Mouse (Mus musculus) lung, embryonic 16.5 days (tissue): ENCODE results near the gene Flvcr1. TPM values are rescaled to one million over a fixed set of nuclear protein-coding genes. Genes with fewer than 3 reads are reported as not detected.
A peak's percentile ranks its signal among the peaks of the same experiment; 100 is the strongest.
"Not testable (repeated sequence)": the region's sequence is repeated elsewhere in the genome, so short reads cannot be mapped to it uniquely, and the experiment has no call there.

Experiments
- ATAC-seq: fragments of 200-750 bp; cut with Nextera tagmentation; 2 replicates; pipeline ENCODE4 v1.8.0; 2017; ENCODE audit warnings: low read depth, mild to moderate bottlenecking, moderate library complexity
- H3K27ac ChIP-seq: fragments of 300-500 bp; sonication (generic); 2 replicates; pipeline ENCODE4 v1.5.1; 2014; ENCODE audit warnings: mild to moderate bottlenecking, control low read depth, low read length
- H3K27me3 ChIP-seq: fragments of 300-500 bp; sonication (generic); 2 replicates; pipeline ENCODE4 v1.6.1; 2014; ENCODE audit warnings: low read depth, low read length, mixed read lengths; ENCODE audit not compliant: control insufficient read depth, insufficient read depth
- H3K36me3 ChIP-seq: fragments of 300-500 bp; sonication (generic); 2 replicates; pipeline ENCODE4 v1.6.1; 2014; ENCODE audit warnings: low read length; ENCODE audit not compliant: control insufficient read depth, insufficient read depth
- H3K4me1 ChIP-seq: fragments of 300-500 bp; sonication (generic); replicated peaks from 2 replicates; pipeline ENCODE4 v1.6.1; 2014; ENCODE audit warnings: low read length, mixed read lengths; ENCODE audit not compliant: control insufficient read depth, insufficient read depth
- H3K4me2 ChIP-seq: fragments of 300-500 bp; sonication (generic); 2 replicates; pipeline ENCODE4 v1.6.1; 2014; ENCODE audit warnings: low read depth, low read length, control low read depth
- H3K4me3 ChIP-seq: fragments of 300-500 bp; sonication (generic); 2 replicates; pipeline ENCODE4 v1.5.1; 2014; ENCODE audit warnings: mild to moderate bottlenecking, low read length, control low read depth
- H3K9ac ChIP-seq: fragments of 300-500 bp; sonication (generic); 2 replicates; pipeline ENCODE4 v1.6.1; 2014; ENCODE audit warnings: low read length, control low read depth
- H3K9me3 ChIP-seq: fragments of 300-500 bp; sonication (generic); 2 replicates; pipeline ENCODE4 v1.6.1; 2016; ENCODE audit warnings: low read length; ENCODE audit not compliant: control insufficient read depth
- WGBS: fragments of 180-500 bp; shearing (Covaris S2); extraction: QIAGEN DNeasy Blood & Tissue Kit; methylation state at CpG from one replicate; pipeline ENCODE4 v1.1.7; 2014; 5-methylcytosine and 5-hydroxymethylcytosine counted together
- polyA plus RNA-seq: library from polyadenylated mRNA; unstranded; fragments of >200 nt; fragmentation: Nextera tagmentation; extraction: Ambion mirVana; gene quantifications from 2 replicates; pipeline ENCODE4 v1.2.1, GENCODE M21; 2015

Flvcr1 gene
- polyA plus RNA-seq, 1 experiment from 2014 or later, result 3.6 TPM

- no peak; the same call in none of the 2 replicates for ATAC-seq
- H3K4me3 ChIP-seq, result peak overlapping the region; percentile 60
- no peaks in the 10 kb centered on the region for H3K27me3 ChIP-seq
- H3K9me3 ChIP-seq, result no peaks in the 10 kb centered on the region
- WGBS, result 1% methylated on average over 69 of the region's 69 CpGs
- H3K4me2 ChIP-seq, result peak overlapping the region; percentile 94
- H3K36me3 ChIP-seq, result no peaks in the 10 kb centered on the region
- peak overlapping the region; percentile 45; the same call in 1 of the 2 replicates for H3K27ac ChIP-seq
- peak overlapping the region; percentile 70 for H3K9ac ChIP-seq
- peaks cover 16% of the 10 kb centered on the region for H3K4me1 ChIP-seq
Observed at GRCm38 (mm10) chr1:191025016-191026012, 644 bp downstream of the Flvcr1 start.

DNA sequence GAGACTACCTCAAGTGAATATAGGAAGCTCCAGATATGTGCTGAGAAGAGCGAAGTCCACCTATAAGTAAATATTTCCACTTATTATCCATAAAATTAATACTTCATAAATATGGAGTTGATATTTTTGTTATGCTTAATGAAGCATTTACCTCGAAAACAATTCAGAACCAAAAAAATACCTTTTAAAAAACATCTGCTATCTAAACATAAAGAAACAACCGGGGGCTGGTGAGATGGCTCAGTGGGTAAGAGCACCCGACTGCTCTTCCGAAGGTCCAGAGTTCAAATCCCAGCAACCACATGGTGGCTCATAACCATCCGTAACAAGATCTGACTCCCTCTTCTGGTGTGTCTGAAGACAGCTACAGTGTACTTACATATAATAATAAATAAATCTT lies 2.2 kb downstream of the Flvcr1 start:
- not testable (repeated sequence) for ATAC-seq, H3K27ac ChIP-seq
- 94% methylated on average over 5 of the region's 6 CpGs for WGBS

GRCm38 (mm10) chr1:191023140-191023539 lies 2.8 kb downstream of the Flvcr1 start:
- H3K27me3 ChIP-seq, result no peaks in the 10 kb centered on the region
- WGBS, result 53% methylated on average over 2 of the region's 2 CpGs

More for the DNA sequence above, 2.2 kb downstream of the Flvcr1 start:
- H3K4me3 ChIP-seq, H3K4me2 ChIP-seq, H3K27me3 ChIP-seq, H3K9ac ChIP-seq, H3K36me3 ChIP-seq, H3K9me3 ChIP-seq: not testable (repeated sequence)
- peaks cover 16% of the 10 kb centered on the region for H3K4me1 ChIP-seq

GRCm38 (mm10) chr1:191021016-191021415 lies 4.9 kb downstream of the Flvcr1 start:
- H3K27me3 ChIP-seq, result no peaks in the 10 kb centered on the region
- H3K4me2 ChIP-seq, result no peak overlapping the region
- H3K4me1 ChIP-seq, result peaks cover 9% of the 10 kb centered on the region
- ATAC-seq, result no peak
- H3K36me3 ChIP-seq, result peaks cover 2% of the 10 kb centered on the region; the same call in 1 of the 2 replicates
- H3K9ac ChIP-seq, result no peak overlapping the region
- 90% methylated on average over 7 of the region's 7 CpGs for WGBS
- no peak overlapping the region for H3K4me3 ChIP-seq
- no peak overlapping the region for H3K27ac ChIP-seq
- H3K9me3 ChIP-seq, result no peaks in the 10 kb centered on the region

More at GRCm38 (mm10) chr1:191023140-191023539, 2.8 kb downstream of the Flvcr1 start:
- Histone ChIP-seq H3K4me1 (peaks cover 16% of the 10 kb centered on the region), H3K27ac (no peak overlapping the region), H3K9me3 (no peaks in the 10 kb centered on the region), H3K9ac (no peak overlapping the region), H3K4me3 (no peak overlapping the region), H3K36me3 (peaks cover 2% of the 10 kb centered on the region; the same call in 1 of the 2 replicates), H3K4me2 (no peak overlapping the region)
- ATAC-seq, result no peak

DNA sequence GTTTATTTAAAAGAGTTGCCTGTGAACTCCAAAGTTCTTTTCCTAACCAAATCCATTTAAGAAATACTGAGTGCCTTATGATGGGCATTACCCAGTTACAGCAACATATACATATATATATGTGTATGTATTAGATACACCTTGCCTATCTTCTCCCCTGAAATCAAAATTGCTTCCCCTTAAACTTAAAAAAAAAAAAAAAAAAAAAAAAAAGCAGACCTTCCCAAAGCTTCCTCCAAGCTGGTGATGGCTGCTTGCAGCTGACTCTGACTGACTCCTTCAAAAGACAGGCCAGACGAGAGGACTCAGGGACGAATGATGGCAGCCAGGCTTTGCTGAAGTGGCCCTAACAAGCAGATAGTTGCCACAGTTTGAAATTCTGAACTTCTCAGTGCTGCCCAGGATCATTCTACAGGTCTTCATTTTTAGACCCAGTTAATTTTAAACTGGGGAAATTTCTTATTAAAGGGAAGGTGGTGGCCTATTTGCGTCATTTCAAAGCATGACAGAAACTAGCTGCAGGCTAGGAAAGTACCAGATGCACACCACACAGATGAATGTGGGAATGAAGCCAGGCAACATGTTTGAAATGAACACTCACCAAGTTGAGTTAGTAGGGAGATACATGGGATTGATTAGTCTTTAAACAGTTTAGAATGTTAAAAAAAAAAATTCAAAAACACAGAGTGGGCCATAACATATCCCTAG lies 5.6 kb downstream of the Flvcr1 start:
- H3K36me3 ChIP-seq, result peaks cover 2% of the 10 kb centered on the region; the same call in 1 of the 2 replicates
- H3K4me2 ChIP-seq, result no peak overlapping the region
- no peaks in the 10 kb centered on the region for H3K27me3 ChIP-seq
- H3K4me1 ChIP-seq, result peaks cover 9% of the 10 kb centered on the region
- no peak for ATAC-seq
- no peak overlapping the region for H3K4me3 ChIP-seq
- H3K9me3 ChIP-seq, result no peaks in the 10 kb centered on the region
- WGBS, result 84% methylated on average over 3 of the region's 3 CpGs
- no peak overlapping the region for H3K27ac ChIP-seq
- no peak overlapping the region for H3K9ac ChIP-seq

DNA sequence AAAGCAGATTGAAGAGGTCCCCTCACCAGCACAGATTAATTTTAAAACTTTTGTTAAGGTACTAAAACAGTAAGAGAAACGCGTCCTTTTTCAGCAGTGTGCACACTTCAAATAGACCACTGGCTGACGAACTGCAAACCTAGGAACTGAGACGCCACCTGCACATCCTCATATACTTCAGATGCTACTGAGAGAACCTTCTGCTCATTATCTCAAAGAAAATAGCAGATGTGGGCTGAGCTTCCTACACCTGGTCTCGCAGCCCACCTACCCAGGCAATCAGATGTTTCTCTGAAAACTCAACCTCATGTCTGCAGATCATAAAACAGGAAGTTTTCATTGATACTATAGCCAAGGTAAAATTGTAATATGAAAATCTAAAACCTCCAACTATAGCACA lies 6.2 kb downstream of the Flvcr1 start:
- peaks cover 4% of the 10 kb centered on the region for H3K4me1 ChIP-seq
- peaks cover 3% of the 10 kb centered on the region; the same call in 1 of the 2 replicates for H3K36me3 ChIP-seq
- no peak overlapping the region for H3K4me2 ChIP-seq
- no peaks in the 10 kb centered on the region for H3K9me3 ChIP-seq
- ATAC-seq, result no peak
- no peak overlapping the region for H3K4me3 ChIP-seq
- 89% methylated on average over 5 of the region's 5 CpGs for WGBS
- no peak overlapping the region for H3K27ac ChIP-seq
- no peaks in the 10 kb centered on the region for H3K27me3 ChIP-seq
- no peak overlapping the region for H3K9ac ChIP-seq

DNA sequence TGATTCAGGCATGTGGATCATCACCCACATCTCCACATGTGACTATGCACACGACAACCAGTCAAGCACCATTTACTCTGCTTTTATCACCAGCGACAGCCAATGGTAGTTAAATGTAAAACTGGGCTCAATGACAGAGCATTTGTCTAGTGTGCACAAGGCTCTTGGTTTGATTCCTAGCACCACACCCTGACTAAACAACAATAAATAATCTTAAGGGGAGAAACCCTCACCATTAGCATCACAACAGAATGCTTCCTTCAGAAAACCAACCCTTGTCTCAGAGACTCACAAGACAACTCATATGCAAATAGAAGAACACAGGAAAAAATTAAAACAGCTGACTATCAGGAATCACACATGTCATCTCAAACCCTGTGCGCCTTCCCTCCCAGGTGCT lies 11.7 kb downstream of the Flvcr1 start:
- no peaks in the 10 kb centered on the region for H3K9me3 ChIP-seq
- no peaks in the 10 kb centered on the region for H3K27me3 ChIP-seq
- WGBS, result 91% methylated on average over 3 of the region's 3 CpGs
- H3K4me2 ChIP-seq, result no peak overlapping the region
- no peak overlapping the region for H3K27ac ChIP-seq
- H3K36me3 ChIP-seq, result peaks cover 16% of the 10 kb centered on the region; the same call in 1 of the 2 replicates
- H3K4me3 ChIP-seq, result no peak overlapping the region
- no peaks in the 10 kb centered on the region for H3K4me1 ChIP-seq
- ATAC-seq, result no peak
- H3K9ac ChIP-seq, result no peak overlapping the region

DNA sequence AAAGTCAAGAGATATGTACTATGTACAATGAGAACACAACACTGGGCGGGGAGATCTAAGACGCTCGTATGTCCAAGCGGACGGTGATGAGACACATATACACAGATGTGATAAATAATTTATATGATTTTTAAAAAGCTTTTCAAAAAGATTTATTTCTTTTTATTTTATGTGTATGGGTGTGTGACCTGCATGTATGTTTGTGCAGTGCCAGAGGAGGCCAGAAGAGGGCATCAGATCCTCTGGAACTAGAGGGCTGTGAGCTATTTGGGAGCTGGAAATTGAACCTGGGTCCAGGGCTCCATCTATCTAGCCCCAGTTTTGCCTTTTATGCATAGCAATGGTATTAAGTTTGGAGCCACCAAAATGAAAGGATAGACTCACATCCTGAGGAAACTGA lies 17.3 kb downstream of the Flvcr1 start:
- Histone ChIP-seq H3K9ac (no peak overlapping the region), H3K27me3 (no peaks in the 10 kb centered on the region), H3K36me3 (peaks cover 21% of the 10 kb centered on the region), H3K4me1 (no peaks in the 10 kb centered on the region), H3K27ac (no peak overlapping the region), H3K4me2 (no peak overlapping the region), H3K9me3 (no peaks in the 10 kb centered on the region), H3K4me3 (no peak overlapping the region)
- ATAC-seq, result no peak
- WGBS, result 96% methylated on average over 5 of the region's 5 CpGs

DNA sequence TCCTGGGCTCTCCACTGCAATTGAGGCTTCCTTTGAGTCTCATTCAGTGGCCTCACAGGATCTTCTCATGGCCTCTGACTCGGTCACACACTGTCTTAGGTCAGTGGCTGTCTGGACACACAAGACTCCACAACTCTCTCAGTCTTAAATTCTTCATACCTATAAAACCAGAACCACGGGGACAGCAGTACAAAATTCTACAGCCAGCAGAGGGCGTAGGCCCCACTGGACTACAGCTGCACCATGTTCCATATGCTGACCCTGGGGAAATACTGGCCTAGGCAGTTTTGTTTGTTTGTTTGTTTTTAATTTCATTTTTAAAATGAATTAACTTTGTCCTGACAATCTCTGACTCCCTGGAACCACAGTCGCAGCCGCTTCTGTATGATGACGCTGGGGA lies 23.8 kb downstream of the Flvcr1 start:
- no peak overlapping the region for H3K27ac ChIP-seq
- 58% methylated on average over 6 of the region's 6 CpGs for WGBS

More for the DNA sequence above, 23.8 kb downstream of the Flvcr1 start:
- H3K9me3 ChIP-seq, result 0 out of 2 replicates have a peak, but pooled peaks cover 3% of the 10 kb centered on the region
- no peak overlapping the region for H3K4me2 ChIP-seq
- no peaks in the 10 kb centered on the region for H3K36me3 ChIP-seq
- no peak overlapping the region for H3K9ac ChIP-seq
- ATAC-seq, result no peak
- no peaks in the 10 kb centered on the region for H3K27me3 ChIP-seq
- no peak overlapping the region for H3K4me3 ChIP-seq
- H3K4me1 ChIP-seq, result no peaks in the 10 kb centered on the region
